20 mouse cellular contexts compared by ENCODE assay signal in genomic region chr14:59389532-59389931, GRCm38 (mm10). TPM values are rescaled to one million over a fixed set of nuclear protein-coding genes. Genes with fewer than 3 reads are reported as not detected.
DNase-seq lines count a peak whose midpoint lies in the region; ATAC-seq and TF ChIP-seq lines count a peak whose summit lies in the region.
"Had no signal": no experiment of that assay in that cellular context is flagged by ENCODE, and none has a peak within 500 bp of the region (broad histone marks: within the 10 kb centered on the region; RNA-seq: fewer than 3 reads in every experiment).

No protein-coding gene starts in this region.

- no peak overlapping the region for H3K4me2 ChIP-seq in intestine, embryonic 15.5 days (replicated peaks)
- H3K4me2 ChIP-seq in intestine, postnatal 0 days (replicated peaks; ENCODE audit: low read depth), result no peak overlapping the region
- H3K4me2 ChIP-seq in liver, postnatal 0 days (ENCODE audit: low read depth, low read length), result no peak overlapping the region
- H3K4me2 ChIP-seq: embryonic facial prominence, embryonic 13.5 days; embryonic facial prominence, embryonic 15.5 days; forebrain, embryonic 12.5 days had no signal

- 59% methylated on average over 1 of the region's 1 CpGs for whole genome bisulfite sequencing in intestine, embryonic 15.5 days
- 76% methylated on average over 1 of the region's 1 CpGs for WGBS in intestine, postnatal 0 days
- 53% methylated on average over 1 of the region's 1 CpGs for WGBS in liver, postnatal 0 days (ENCODE audit: insufficient replicate concordance)

- peak; percentile 71 for ATAC-seq in intestine, embryonic 15.5 days
- ATAC-seq in intestine, postnatal 0 days, result peak; percentile 82
- no peak for ATAC-seq in liver, postnatal 0 days
- ATAC-seq: activated CD4-positive, CD25-positive, alpha-beta regulatory T cell, adult 4 months; forebrain, embryonic 14.5 days; forebrain, embryonic 16.5 days; Patski had no signal

- H3K4me3 ChIP-seq in intestine, embryonic 15.5 days (replicated peaks), result no peak overlapping the region
- no peak overlapping the region for H3K4me3 ChIP-seq in intestine, postnatal 0 days (ENCODE audit: low read depth, low read length)
- no peak overlapping the region for H3K4me3 ChIP-seq in liver, postnatal 0 days (ENCODE audit: low read depth, low read length)
- H3K4me3 ChIP-seq: embryonic facial prominence, embryonic 13.5 days; embryonic facial prominence, embryonic 15.5 days; erythroblast, embryonic 14.5 days; forebrain, embryonic 10.5 days; forebrain, embryonic 12.5 days had no signal

- H3K27me3 ChIP-seq in intestine, embryonic 15.5 days (replicated peaks), result no peaks in the 10 kb centered on the region
- no peaks in the 10 kb centered on the region for H3K27me3 ChIP-seq in intestine, postnatal 0 days (replicated peaks; ENCODE audit: control insufficient read depth, insufficient read depth, low read length)
- no peaks in the 10 kb centered on the region for H3K27me3 ChIP-seq in liver, postnatal 0 days (ENCODE audit: insufficient read depth, low read length)
- H3K27me3 ChIP-seq: embryonic facial prominence, embryonic 13.5 days; embryonic facial prominence, embryonic 15.5 days; forebrain, embryonic 12.5 days; Patski had no signal

- H3K4me1 ChIP-seq in intestine, embryonic 15.5 days (replicated peaks), result no peaks in the 10 kb centered on the region
- H3K4me1 ChIP-seq in intestine, postnatal 0 days (replicated peaks; ENCODE audit: control insufficient read depth, insufficient read depth, low read length), result no peaks in the 10 kb centered on the region
- no peaks in the 10 kb centered on the region for H3K4me1 ChIP-seq in liver, postnatal 0 days (ENCODE audit: insufficient read depth)
- H3K4me1 ChIP-seq: embryonic facial prominence, embryonic 13.5 days; embryonic facial prominence, embryonic 15.5 days; forebrain, embryonic 10.5 days; forebrain, embryonic 12.5 days had no signal

- H3K27ac ChIP-seq in intestine, embryonic 15.5 days, result no peak overlapping the region
- H3K27ac ChIP-seq in intestine, postnatal 0 days (ENCODE audit: low read depth, low read length), result no peak overlapping the region
- no peak overlapping the region for H3K27ac ChIP-seq in liver, postnatal 0 days (ENCODE audit: low read depth)
- H3K27ac ChIP-seq: embryonic facial prominence, embryonic 13.5 days; embryonic facial prominence, embryonic 15.5 days; forebrain, embryonic 10.5 days; forebrain, embryonic 12.5 days had no signal

- no peaks in the 10 kb centered on the region for H3K9me3 ChIP-seq in intestine, embryonic 15.5 days
- H3K9me3 ChIP-seq in intestine, postnatal 0 days (ENCODE audit: control insufficient read depth), result no peaks in the 10 kb centered on the region
- H3K9me3 ChIP-seq in liver, postnatal 0 days (ENCODE audit: low read length), result no peaks in the 10 kb centered on the region
- H3K9me3 ChIP-seq: embryonic facial prominence, embryonic 13.5 days; embryonic facial prominence, embryonic 15.5 days; forebrain, embryonic 10.5 days; forebrain, embryonic 12.5 days had no signal

- DNase-seq in heart, postnatal 25 days (ENCODE audit: low spot score), result no peak
- no peak for DNase-seq in liver, postnatal 0 days
- DNase-seq in adrenal gland, postnatal 36 days, result no peak
- DNase-seq: adrenal gland, adult 8-10 months; cerebellum, adult 11 months; cerebellum, adult 8-10 months; cerebellum, adult 9-11 months; embryo, embryonic 11 days had no signal

- TF ChIP-seq EP300 in liver, postnatal 0 days (IDR thresholded peaks at IDR 0.05; ENCODE audit: low read depth), result no peak

- H3K36me3 ChIP-seq in intestine, embryonic 15.5 days, result no peaks in the 10 kb centered on the region
- 0 out of 2 replicates have a peak, but pooled peaks cover 3% of the 10 kb centered on the region for H3K36me3 ChIP-seq in intestine, postnatal 0 days (ENCODE audit: control insufficient read depth, insufficient read depth)
- no peaks in the 10 kb centered on the region for H3K36me3 ChIP-seq in liver, postnatal 0 days (replicated peaks; ENCODE audit: insufficient read depth, low read length)
- H3K36me3 ChIP-seq: embryonic facial prominence, embryonic 13.5 days; embryonic facial prominence, embryonic 15.5 days; forebrain, embryonic 10.5 days; forebrain, embryonic 12.5 days had no signal

- intact Hi-C loops in heart, postnatal 25 days (cut with DNase I), result loop anchor here (2.0 kb wide), 1 partner anchor 167 kb away; no protein-coding TSS in a partner anchor

- no peak overlapping the region for H3K9ac ChIP-seq in intestine, embryonic 15.5 days
- H3K9ac ChIP-seq in intestine, postnatal 0 days (ENCODE audit: low read depth, low read length), result no peak overlapping the region
- H3K9ac ChIP-seq in liver, postnatal 0 days (replicated peaks), result no peak overlapping the region
- H3K9ac ChIP-seq: embryonic facial prominence, embryonic 13.5 days; embryonic facial prominence, embryonic 15.5 days; forebrain, embryonic 12.5 days had no signal

- TF ChIP-seq CTCF in intestine, postnatal 0 days (IDR thresholded peaks at IDR 0.05; ENCODE audit: low read depth), result no peak
- TF ChIP-seq CTCF in liver, postnatal 0 days (IDR thresholded peaks at IDR 0.05; ENCODE audit: low read depth), result no peak

RNA-seq across cellular contexts. Expression of gene Phf11c, which starts 5.6 kb away (rescaled TPM):
- 0.40 and 0.44 TPM in 2 replicates for polyA plus RNA-seq in intestine, embryonic 15.5 days (2015; fragmentation: Nextera tagmentation; extraction: Ambion mirVana)
- 0.39 and 0.40 TPM in 2 replicates for polyA plus RNA-seq in intestine, postnatal 0 days (2015; fragmentation: Nextera tagmentation; extraction: Ambion mirVana)
- 1 to 10 TPM in 1 of 2 experiments, under 1 TPM in 1; 0.64 to 1.1 TPM for total RNA-seq in heart, postnatal 25 days (2021)
- 0.50 and 0.79 TPM in 2 replicates for polyA plus RNA-seq in liver, postnatal 0 days (2015; fragmentation: Nextera tagmentation; extraction: Ambion mirVana)
- under 1 TPM; 0.56 to 0.59 TPM for total RNA-seq in adrenal gland, postnatal 36 days (2021)

RNA-seq across cellular contexts. Expression of gene Phf11d, which starts 24.3 kb away (rescaled TPM):
- 2.0 and 3.0 TPM in 2 replicates for polyA plus RNA-seq in intestine, embryonic 15.5 days (2015; fragmentation: Nextera tagmentation; extraction: Ambion mirVana)
- polyA plus RNA-seq in intestine, postnatal 0 days (2015; fragmentation: Nextera tagmentation; extraction: Ambion mirVana), result 4.5 and 5.1 TPM in 2 replicates
- 1 to 10 TPM; 6.9 to 8.3 TPM for total RNA-seq in heart, postnatal 25 days (2021)
- polyA plus RNA-seq in liver, postnatal 0 days (2015; fragmentation: Nextera tagmentation; extraction: Ambion mirVana), result 2.9 and 3.5 TPM in 2 replicates
- total RNA-seq in adrenal gland, postnatal 36 days (2021), result 1 to 10 TPM; 7.0 to 9.0 TPM
- polyA plus RNA-seq: C2C12; erythroblast, embryonic 14.5 days had no signal

RNA-seq across cellular contexts. Expression of gene Phf11b, which starts 48.4 kb away (rescaled TPM):
- 0.82 and 0.92 TPM in 2 replicates for polyA plus RNA-seq in intestine, embryonic 15.5 days (2015; fragmentation: Nextera tagmentation; extraction: Ambion mirVana)
- polyA plus RNA-seq in intestine, postnatal 0 days (2015; fragmentation: Nextera tagmentation; extraction: Ambion mirVana), result 0.97 and 1.0 TPM in 2 replicates
- total RNA-seq in heart, postnatal 25 days (2021), result 1 to 10 TPM in 1 of 2 experiments, under 1 TPM in 1; 0.88 to 1.3 TPM
- 2.1 and 2.6 TPM in 2 replicates for polyA plus RNA-seq in liver, postnatal 0 days (2015; fragmentation: Nextera tagmentation; extraction: Ambion mirVana)
- total RNA-seq in adrenal gland, postnatal 36 days (2021), result 1 to 10 TPM; 1.9 to 3.4 TPM
- polyA plus RNA-seq: C2C12; erythroblast, embryonic 14.5 days; forebrain, embryonic 16.5 days had no signal

RNA-seq across cellular contexts. Expression of gene Setdb2, which starts 51.2 kb away (rescaled TPM):
- polyA plus RNA-seq in intestine, embryonic 15.5 days (2015; fragmentation: Nextera tagmentation; extraction: Ambion mirVana), result 8.4 and 9.6 TPM in 2 replicates
- polyA plus RNA-seq in intestine, postnatal 0 days (2015; fragmentation: Nextera tagmentation; extraction: Ambion mirVana), result 5.3 and 6.9 TPM in 2 replicates
- 10 to 100 TPM in 1 of 2 experiments, 1 to 10 TPM in 1; 9.9 to 10.8 TPM for total RNA-seq in heart, postnatal 25 days (2021)
- 8.1 and 9.5 TPM in 2 replicates for polyA plus RNA-seq in liver, postnatal 0 days (2015; fragmentation: Nextera tagmentation; extraction: Ambion mirVana)
- 1 to 10 TPM; 5.4 to 7.1 TPM for total RNA-seq in adrenal gland, postnatal 36 days (2021)

RNA-seq across cellular contexts. Expression of gene Cab39l, which starts 51.2 kb away (rescaled TPM):
- 35.6 and 40.0 TPM in 2 replicates for polyA plus RNA-seq in intestine, embryonic 15.5 days (2015; fragmentation: Nextera tagmentation; extraction: Ambion mirVana)
- 18.1 and 19.0 TPM in 2 replicates for polyA plus RNA-seq in intestine, postnatal 0 days (2015; fragmentation: Nextera tagmentation; extraction: Ambion mirVana)
- total RNA-seq in heart, postnatal 25 days (2021), result 10 to 100 TPM; 21.9 to 25.5 TPM
- 25.0 and 25.4 TPM in 2 replicates for polyA plus RNA-seq in liver, postnatal 0 days (2015; fragmentation: Nextera tagmentation; extraction: Ambion mirVana)
- 10 to 100 TPM; 33.7 to 38.2 TPM for total RNA-seq in adrenal gland, postnatal 36 days (2021)
